Mouse (Mus musculus) neural tube, postnatal 0 days (tissue): ENCODE results near the gene Sgca. TPM values are rescaled to one million over a fixed set of nuclear protein-coding genes. Genes with fewer than 3 reads are reported as not detected.

ENCODE experiments used
- polyA plus RNA-seq: library from polyadenylated mRNA; unstranded; fragments of >200 nt; fragmentation: Nextera tagmentation; extraction: Ambion mirVana; gene quantifications from 2 replicates; pipeline ENCODE4 v1.2.1, GENCODE M21; 2015

Gene Sgca
- 0.41 and 0.85 TPM in 2 replicates for polyA plus RNA-seq

GRCm38 (mm10) chr11:94976199-94976598 is at the start of gene Sgca:
Gene Sgca, minus strand, starts transcription at chr11:94976327.

DNA sequence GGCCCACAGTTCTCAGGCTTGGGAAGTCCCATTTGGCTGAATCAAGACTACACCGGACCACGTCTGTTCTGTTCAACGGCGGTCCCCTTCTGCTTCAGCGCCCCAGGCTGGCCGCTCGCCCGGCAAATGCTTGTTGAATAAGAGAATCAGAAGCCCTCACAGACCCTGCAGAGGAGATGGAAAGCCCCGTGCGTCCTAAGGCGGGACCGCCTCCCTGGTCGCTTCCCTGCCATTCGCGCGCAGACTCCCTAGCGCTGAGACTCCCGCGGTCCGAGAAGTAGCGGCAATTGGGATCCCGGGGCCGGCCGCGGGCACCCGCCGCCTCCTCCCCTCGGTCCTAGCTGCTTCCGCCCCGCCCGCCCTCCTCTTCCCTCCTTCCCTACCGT is 33.5 kb upstream of the Sgca start, which contains the start of gene Samd14:
Gene Samd14 (plus strand): TSS at position 251 of the 386 bp plus-strand sequence.

GRCm38 (mm10) chr11:94990749-94991577 is 14.8 kb upstream of the Sgca start, which contains the start of gene Ppp1r9b:
Gene Ppp1r9b, plus strand, starts transcription at chr11:94991035.

DNA sequence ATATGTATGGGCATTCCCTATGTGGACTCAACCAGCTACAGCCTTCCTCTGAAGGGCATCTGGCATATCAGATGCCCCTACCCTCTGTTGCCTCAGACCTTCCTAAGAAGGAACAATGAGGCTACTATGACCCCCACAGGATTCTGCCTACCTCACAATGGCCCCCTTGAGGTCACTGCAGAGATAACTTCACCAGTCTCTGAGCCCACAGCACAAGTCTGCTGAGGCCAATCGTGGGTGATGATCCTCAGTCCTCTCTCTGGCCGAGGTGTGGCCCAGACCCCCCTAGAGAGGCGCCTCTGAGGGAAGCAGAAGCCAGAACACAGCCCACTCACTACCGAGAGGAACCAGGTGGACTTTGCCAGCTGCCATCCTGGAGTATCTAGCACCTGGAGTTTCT is 8.7 kb downstream of the Sgca start, which contains the start of gene Hils1:
Gene Hils1 (plus strand): TSS at position 175 of the 400 bp plus-strand sequence.

GRCm38 (mm10) chr11:94936045-94936444 is 40.1 kb downstream of the Sgca start, which contains the start of gene Col1a1:
Gene Col1a1, plus strand, starts transcription at chr11:94936224.

Other genes with a start within 250 kb of the Sgca start
- gene Cdc34b, start 234.5 kb downstream of the Sgca start, polyA plus RNA-seq = 0.17 TPM in 1 of 2 replicates, not detected in the other
- not detected in 2 replicates for gene Tmem92, start 193.6 kb downstream of the Sgca start, polyA plus RNA-seq
- gene Col1a1, start 40.1 kb downstream of the Sgca start, polyA plus RNA-seq = 225 and 286 TPM in 2 replicates
- gene Hils1, start 8.7 kb downstream of the Sgca start, polyA plus RNA-seq = not detected in 2 replicates
- gene Ppp1r9b, start 14.7 kb upstream of the Sgca start, polyA plus RNA-seq = 21.7 and 28.7 TPM in 2 replicates
- 118 and 137 TPM in 2 replicates for gene Samd14, start 33.6 kb upstream of the Sgca start, polyA plus RNA-seq
- 41.3 and 41.6 TPM in 2 replicates for gene Pdk2, start 65.0 kb upstream of the Sgca start, polyA plus RNA-seq
- gene Itga3, start 100.5 kb upstream of the Sgca start, polyA plus RNA-seq = 15.0 and 16.3 TPM in 2 replicates
- gene Dlx3, start 143.8 kb upstream of the Sgca start, polyA plus RNA-seq = 0.11 and 0.37 TPM in 2 replicates
- gene Dlx4, start 169.9 kb upstream of the Sgca start, polyA plus RNA-seq = 0.13 TPM in 1 of 2 replicates, not detected in the other